Mouse (Mus musculus) CH12.LX (cell line): ENCODE measurements around the gene Mdga1. TPM values are rescaled to one million over a fixed set of nuclear protein-coding genes. Genes with fewer than 3 reads are reported as not detected.

Source experiments
- DNase-seq: peaks from one replicate; pipeline ENCODE4 v3.0.0-alpha.2; 2013; ENCODE audit errors: extremely low read depth
- H3K27ac ChIP-seq: 2 replicates; pipeline ENCODE4 v1.5.1; 2012; ENCODE audit warnings: low read depth, mild to moderate bottlenecking, control low read depth, moderate library complexity; ENCODE audit not compliant: insufficient read depth
- H3K27me3 ChIP-seq: replicated peaks from 2 replicates; pipeline ENCODE3; 2012; ENCODE audit warnings: inconsistent platforms
- H3K36me3 ChIP-seq, 2 experiments: replicated peaks in 1 of 2; 2 replicates each; pipeline versions ENCODE3 to v1.6.1; 2012; ENCODE audit warnings: inconsistent platforms in 1 of 2, low read length in 1 of 2, mild to moderate bottlenecking in 1 of 2, mixed read lengths in 1 of 2, moderate library complexity in 1 of 2; ENCODE audit not compliant: control insufficient read depth in 1 of 2, insufficient read depth in 1 of 2
- H3K4me1 ChIP-seq, 2 experiments: 2 replicates each; pipeline ENCODE4 v1.6.1; 2012; ENCODE audit warnings: inconsistent platforms in 1 of 2, moderate library complexity in 1 of 2; ENCODE audit not compliant: insufficient read depth in 2 of 2, control insufficient read depth in 1 of 2
- H3K4me2 ChIP-seq: 2 replicates; pipeline ENCODE4 v1.6.1; 2012; ENCODE audit warnings: low read depth, mild to moderate bottlenecking, control low read depth; ENCODE audit not compliant: poor library complexity, insufficient read depth, severe bottlenecking
- H3K4me3 ChIP-seq, 3 experiments: fragments of 150-350 bp in 1 of 3; sonication (generic) in 1 of 3; replicated peaks in 1 of 3; 2 replicates each; pipeline versions ENCODE3 to v1.5.1; 2011 to 2012; ENCODE audit warnings: low read depth in 2 of 3, low read length in 2 of 3, mild to moderate bottlenecking in 2 of 3, moderate library complexity in 2 of 3, control low read depth in 1 of 3, improper control_type of control experiment in 1 of 3, inconsistent platforms in 1 of 3, mixed read lengths in 1 of 3; ENCODE audit not compliant: poor library complexity in 1 of 3
- H3K79me2 ChIP-seq: replicated peaks from 2 replicates; pipeline ENCODE4 v1.6.1; 2012; ENCODE audit warnings: mild to moderate bottlenecking, moderate library complexity; ENCODE audit not compliant: control insufficient read depth, poor library complexity, insufficient read depth, severe bottlenecking; ENCODE audit errors: extremely low read depth
- H3K9ac ChIP-seq: 2 replicates; pipeline ENCODE4 v1.6.1; 2012; ENCODE audit warnings: low read depth, mild to moderate bottlenecking, control low read depth, moderate library complexity; ENCODE audit not compliant: insufficient read depth
- H3K9me3 ChIP-seq: replicated peaks from 2 replicates; pipeline ENCODE3; 2012; ENCODE audit warnings: low read length, inconsistent platforms, mixed read lengths
- CHD1 ChIP-seq: IDR thresholded peaks from 2 replicates; pipeline ENCODE4 v1.6.1; 2012; ENCODE audit warnings: low read depth, low read length, improper control_type of control experiment, inconsistent platforms
- CHD2 ChIP-seq: IDR thresholded peaks from 2 replicates; pipeline ENCODE4 v1.6.1; 2011; ENCODE audit warnings: low read length, improper control_type of control experiment
- CTCF ChIP-seq, 2 experiments: IDR thresholded peaks in 1 of 2; conservative IDR thresholded peaks in 1 of 2; 2 replicates each; pipeline ENCODE4 v1.5.1; 2011 to 2012; ENCODE audit warnings: low read depth in 2 of 2, low read length in 2 of 2, improper control_type of control experiment in 1 of 2, inconsistent platforms in 1 of 2, mild to moderate bottlenecking in 1 of 2, moderate library complexity in 1 of 2
- E2F4 ChIP-seq: IDR thresholded peaks from 2 replicates; pipeline ENCODE4 v1.6.1; 2011; ENCODE audit warnings: low read depth, low read length, improper control_type of control experiment; ENCODE audit not compliant: insufficient replicate concordance
- ELF1 ChIP-seq: IDR thresholded peaks from 2 replicates; pipeline ENCODE4 v1.6.1; 2014; ENCODE audit warnings: low read depth, mild to moderate bottlenecking, inconsistent platforms, low read length, improper control_type of control experiment
- HCFC1 ChIP-seq: IDR thresholded peaks from 2 replicates; pipeline ENCODE4 v1.6.1; 2012; ENCODE audit warnings: low read depth, mild to moderate bottlenecking, inconsistent platforms, low read length, improper control_type of control experiment
- MAFK ChIP-seq: IDR thresholded peaks from 2 replicates; pipeline ENCODE4 v1.6.1; 2011; ENCODE audit warnings: low read length, improper control_type of control experiment; ENCODE audit not compliant: insufficient replicate concordance
- MAX ChIP-seq: IDR thresholded peaks from 2 replicates; pipeline ENCODE4 v1.6.1; 2011; ENCODE audit warnings: low read length, improper control_type of control experiment
- MAZ ChIP-seq: IDR thresholded peaks from 2 replicates; pipeline ENCODE4 v1.6.1; 2012; ENCODE audit warnings: low read depth, mild to moderate bottlenecking, inconsistent platforms, low read length, improper control_type of control experiment, moderate library complexity
- MYC ChIP-seq: IDR thresholded peaks from 2 replicates; pipeline ENCODE4 v1.6.1; 2011; ENCODE audit warnings: low read depth, mild to moderate bottlenecking, improper control_type of control experiment, low read length
- RAD21 ChIP-seq: IDR thresholded peaks from 2 replicates; pipeline ENCODE4 v1.6.1; 2011; ENCODE audit warnings: low read depth, mild to moderate bottlenecking, low read length, improper control_type of control experiment, moderate library complexity
- RCOR1 ChIP-seq: conservative IDR thresholded peaks from 2 replicates; pipeline ENCODE4 v1.6.1; 2012; ENCODE audit warnings: low read depth, mild to moderate bottlenecking, inconsistent platforms, low read length, improper control_type of control experiment
- SIN3A ChIP-seq: IDR thresholded peaks from 2 replicates; pipeline ENCODE4 v1.6.1; 2012; ENCODE audit warnings: low read length, improper control_type of control experiment, inconsistent platforms
- SMC3 ChIP-seq: IDR thresholded peaks from 2 replicates; pipeline ENCODE4 v1.6.1; 2011; ENCODE audit warnings: low read depth, low read length, improper control_type of control experiment
- TBP ChIP-seq: conservative IDR thresholded peaks from 2 replicates; pipeline ENCODE4 v1.6.1; 2011; ENCODE audit warnings: low read depth, low read length, improper control_type of control experiment
- TCF12 ChIP-seq: IDR thresholded peaks from 2 replicates; pipeline ENCODE4 v1.6.1; 2014; ENCODE audit warnings: low read depth, mild to moderate bottlenecking, inconsistent platforms, low read length, improper control_type of control experiment
- USF1 ChIP-seq: IDR thresholded peaks from 2 replicates; pipeline ENCODE4 v1.6.1; 2014; ENCODE audit warnings: low read depth, mild to moderate bottlenecking, inconsistent platforms, low read length, improper control_type of control experiment
- ZMIZ1 ChIP-seq: IDR thresholded peaks from 2 replicates; pipeline ENCODE4 v1.6.1; 2012; ENCODE audit warnings: low read depth, mild to moderate bottlenecking, inconsistent platforms, low read length, improper control_type of control experiment
- dilution Hi-C: fragments of 300-500 bp; cut with MboI; formaldehyde crosslinking; loops from 2 replicates; pipeline ENCODE4 v1.14.3; 2020; ENCODE audit warnings: low sequenced_read_pairs; ENCODE audit not compliant: extremely low pct_unique_long_range_greater_than_20kb, extremely low pct_ligation_motif_present
- in situ Hi-C: fragments of 300-500 bp; cut with MboI; formaldehyde crosslinking; loops from 3 replicates; pipeline ENCODE4 v1.14.3; 2019; ENCODE audit warnings: low sequenced_read_pairs, low pct_ligation_motif_present, low pct_unique_long_range_greater_than_20kb, mixed read lengths
- polyA plus RNA-seq: library from polyadenylated mRNA; unstranded; fragments of >175 nt; gene quantifications from 2 replicates; pipeline ENCODE4 v1.2.1, GENCODE M21; 2012; ENCODE audit warnings: low read depth; ENCODE audit not compliant: insufficient read length
- total RNA-seq, 2 experiments: library from RNA; depleted of rRNA; stranded (reverse); fragments of 300-350 nt in 1 of 2; fragments of >200 nt in 1 of 2; gene quantifications; 2 replicates each; pipeline ENCODE4 v1.2.3; 2012 to 2014

Gene Mdga1
- total and polyA plus RNA-seq, 3 experiments = 0.29 to 0.39 (median 0.38) TPM

DNA sequence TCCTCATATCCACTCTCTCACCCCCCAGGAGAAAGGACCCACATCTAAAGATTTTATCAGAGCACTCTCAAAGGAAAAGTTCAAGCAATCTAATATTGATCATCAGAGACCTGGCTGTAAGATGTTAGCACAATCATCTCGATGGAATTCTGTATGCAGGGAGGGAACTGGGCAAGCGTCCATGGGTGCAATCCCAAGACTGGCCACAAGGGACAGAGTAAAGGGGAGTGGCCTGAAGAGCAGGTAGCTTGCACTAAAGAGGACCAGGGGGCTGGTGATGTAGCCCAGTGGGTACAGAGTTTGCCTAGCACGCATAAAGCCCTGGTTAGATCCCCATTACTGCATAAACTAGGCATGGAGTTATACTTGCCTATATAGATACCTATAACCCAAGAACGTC lies 168.5 kb downstream of the Mdga1 start:
- Histone ChIP-seq H3K36me3 (no peaks in the 10 kb centered on the region), H3K9ac (no peak overlapping the region), H3K4me3 (no peak overlapping the region), H3K27ac (no peak overlapping the region), H3K4me1 (peaks cover 5 to 31% of the 10 kb centered on the region in 2 experiments), H3K4me2 (no peak overlapping the region), H3K9me3 (peaks cover 6% of the 10 kb centered on the region), H3K79me2 (no peaks in the 10 kb centered on the region), H3K27me3 (peaks cover 12% of the 10 kb centered on the region)
- DNase-seq = peak; percentile 56
- dilution Hi-C loops (no loop called here), in situ Hi-C loops (no loop called here)
- TF ChIP-seq SIN3A (no peak), CTCF (conservative IDR thresholded peaks at IDR 0.05 in 1 of 2, IDR thresholded peaks at IDR 0.05 in 1 of 2; ENCODE audit: low read depth in 2 of 2, low read length in 2 of 2) (peak; percentile 55 to 73), ELF1 (no peak), SMC3 (peak; percentile 14), HCFC1 (no peak), CHD1 (no peak), ZMIZ1 (no peak), USF1 (no peak)

DNA sequence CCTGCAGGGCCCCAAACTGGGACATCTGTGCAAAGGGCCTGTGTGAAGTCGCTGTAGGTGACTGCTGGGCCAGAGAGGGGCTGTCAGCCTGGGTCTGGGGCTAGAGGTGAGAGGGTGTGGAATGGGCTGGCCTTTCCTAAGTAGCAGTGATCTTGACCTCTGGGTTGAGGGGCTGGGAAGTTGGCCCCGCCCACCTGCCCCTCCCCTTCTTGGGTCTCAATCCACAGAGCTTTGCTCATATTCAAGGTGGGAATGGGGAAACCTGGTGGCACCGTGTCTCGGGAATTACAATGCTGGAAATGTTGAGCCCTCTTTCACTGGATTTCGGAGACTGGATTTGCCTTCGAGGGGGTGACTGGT lies 169.8 kb downstream of the Mdga1 start:
- TF ChIP-seq ELF1 (no peak), MAX (no peak), CHD2 (no peak), TBP (no peak), RCOR1 (no peak), TCF12 (no peak)
- dilution Hi-C loops (no loop called here), in situ Hi-C loops (no loop called here)
- H3K4me1 ChIP-seq = peaks cover 5 to 43% of the 10 kb centered on the region in 2 experiments
- peaks cover 2% of the 10 kb centered on the region for H3K9me3 ChIP-seq
- H3K36me3 ChIP-seq = no peaks in the 10 kb centered on the region
- H3K9ac ChIP-seq = no peak overlapping the region
- no peak overlapping the region for H3K27ac ChIP-seq
- H3K79me2 ChIP-seq = no peaks in the 10 kb centered on the region
- no peak overlapping the region for H3K4me3 ChIP-seq
- DNase-seq = no peak
- H3K4me2 ChIP-seq = no peak overlapping the region
- peaks cover 12% of the 10 kb centered on the region for H3K27me3 ChIP-seq

DNA sequence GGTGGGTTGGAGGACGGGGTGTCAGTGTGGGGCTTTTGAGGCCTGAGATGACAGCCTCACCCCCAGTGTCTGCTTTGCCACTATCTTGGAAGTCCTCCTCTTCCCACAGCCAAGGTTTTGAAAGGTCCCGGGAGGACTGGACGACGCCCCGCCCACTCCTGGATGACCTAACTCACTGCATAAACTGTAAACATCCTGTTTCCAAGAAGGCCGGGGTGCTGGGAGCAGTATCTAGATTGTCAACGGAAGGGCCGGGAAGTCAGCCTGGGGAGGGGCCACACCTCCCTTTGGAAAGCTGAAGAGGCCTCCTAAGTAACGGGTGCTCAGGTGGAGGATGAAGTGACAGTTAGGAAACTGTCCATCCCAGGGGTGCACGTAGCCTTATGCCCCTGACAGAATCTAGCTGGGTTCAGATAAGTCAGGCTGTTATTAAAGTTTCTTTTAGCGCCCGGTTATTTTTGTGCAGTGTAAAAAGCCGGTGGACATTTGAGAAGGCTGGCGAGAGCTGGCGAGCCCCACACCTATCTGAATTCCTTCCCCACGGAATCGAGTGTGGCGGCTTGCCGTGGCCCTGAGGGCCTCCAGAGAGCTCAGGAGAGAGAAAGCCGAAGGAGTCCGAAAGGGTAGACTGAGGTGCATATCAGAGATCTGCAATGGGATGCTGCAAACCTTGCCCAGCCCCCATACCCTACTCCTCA lies 170.3 kb downstream of the Mdga1 start:
- no peak overlapping the region for H3K4me2 ChIP-seq
- no peak for DNase-seq
- H3K4me1 ChIP-seq = peaks cover 5 to 46% of the 10 kb centered on the region in 2 experiments
- H3K9ac ChIP-seq = no peak overlapping the region
- no peak for TF ChIP-seq RAD21
- TF ChIP-seq MYC = no peak
- no peak for TF ChIP-seq HCFC1
- no peak for TF ChIP-seq MAZ
- TF ChIP-seq E2F4 = no peak
- no peak for TF ChIP-seq MAFK
- no peaks in the 10 kb centered on the region for H3K36me3 ChIP-seq
- H3K27ac ChIP-seq = no peak overlapping the region
- H3K4me3 ChIP-seq = no peak overlapping the region
- no peaks in the 10 kb centered on the region for H3K79me2 ChIP-seq
- in situ Hi-C loops = loop anchor here (10.0 kb wide), 1 partner anchor 55 kb away; no protein-coding TSS in a partner anchor
- dilution Hi-C loops = loop anchor here (25.0 kb wide), 1 partner anchor 88 kb away; no protein-coding TSS in a partner anchor
- H3K9me3 ChIP-seq = peaks cover 2% of the 10 kb centered on the region
- peaks cover 12% of the 10 kb centered on the region for H3K27me3 ChIP-seq
